Mouse (Mus musculus) heart, embryonic 16.5 days (tissue): ENCODE measurements around the gene Akt3. TPM values are rescaled to one million over a fixed set of nuclear protein-coding genes. Genes with fewer than 3 reads are reported as not detected.

ENCODE experiments used
- ATAC-seq: fragments of 200-750 bp; cut with Nextera tagmentation; replicated peaks from 2 replicates; pipeline ENCODE4 v1.8.0; 2017; ENCODE audit warnings: moderate number of reproducible peaks; ENCODE audit not compliant: insufficient read depth, low FRiP score; ENCODE audit errors: extremely low read depth
- H3K27ac ChIP-seq: fragments of 300-500 bp; sonication (generic); 2 replicates; pipeline ENCODE4 v1.5.1; 2014; ENCODE audit warnings: mild to moderate bottlenecking, low read length, control low read depth, moderate library complexity
- H3K27me3 ChIP-seq: fragments of 300-500 bp; sonication (generic); 2 replicates; pipeline ENCODE4 v1.6.1; 2014; ENCODE audit warnings: low read length, mixed read lengths; ENCODE audit not compliant: control insufficient read depth, insufficient read depth
- H3K36me3 ChIP-seq: fragments of 300-500 bp; sonication (generic); 2 replicates; pipeline ENCODE4 v1.6.1; 2014; ENCODE audit not compliant: control insufficient read depth, insufficient read depth
- H3K4me1 ChIP-seq: fragments of 300-500 bp; sonication (generic); 2 replicates; pipeline ENCODE4 v1.6.1; 2014; ENCODE audit warnings: low read length, mixed read lengths; ENCODE audit not compliant: control insufficient read depth, insufficient read depth
- H3K4me2 ChIP-seq: fragments of 300-500 bp; sonication (generic); 2 replicates; pipeline ENCODE4 v1.6.1; 2014; ENCODE audit warnings: low read depth, mild to moderate bottlenecking, control low read depth, low read length
- H3K4me3 ChIP-seq: fragments of 300-500 bp; sonication (generic); 2 replicates; pipeline ENCODE4 v1.5.1; 2014; ENCODE audit warnings: mild to moderate bottlenecking, control low read depth, low read length
- H3K9ac ChIP-seq: fragments of 300-500 bp; sonication (generic); 2 replicates; pipeline ENCODE4 v1.6.1; 2014; ENCODE audit warnings: low read length, control low read depth
- H3K9me3 ChIP-seq: fragments of 300-500 bp; sonication (generic); replicated peaks from 2 replicates; pipeline ENCODE4 v1.6.1; 2016; ENCODE audit warnings: low read length; ENCODE audit not compliant: control insufficient read depth
- WGBS: fragments of 180-500 bp; shearing (Covaris S2); extraction: QIAGEN DNeasy Blood & Tissue Kit; methylation state at CpG from one replicate; pipeline ENCODE4 v1.1.7; 2014; 5-methylcytosine and 5-hydroxymethylcytosine counted together
- polyA plus RNA-seq: library from polyadenylated mRNA; unstranded; fragments of >200 nt; fragmentation: Nextera tagmentation; extraction: Ambion mirVana; gene quantifications from 2 replicates; pipeline ENCODE4 v1.2.1, GENCODE M21; 2015

The Akt3 gene
- polyA plus RNA-seq, 1 experiment from 2014 or later = 3.6 TPM

- no peaks in the 10 kb centered on the region for H3K9me3 ChIP-seq
- no peak overlapping the region for H3K9ac ChIP-seq
- no peaks in the 10 kb centered on the region for H3K36me3 ChIP-seq
- peaks cover 4% of the 10 kb centered on the region for H3K4me1 ChIP-seq
- H3K27ac ChIP-seq = no peak overlapping the region
- no peak for ATAC-seq
- 79% methylated on average over 2 of the region's 2 CpGs for WGBS
- no peaks in the 10 kb centered on the region for H3K27me3 ChIP-seq
- H3K4me2 ChIP-seq = no peak overlapping the region
- H3K4me3 ChIP-seq = no peak overlapping the region
Observed at GRCm38 (mm10) chr1:177054891-177055290, 203.1 kb downstream of the Akt3 start.

DNA sequence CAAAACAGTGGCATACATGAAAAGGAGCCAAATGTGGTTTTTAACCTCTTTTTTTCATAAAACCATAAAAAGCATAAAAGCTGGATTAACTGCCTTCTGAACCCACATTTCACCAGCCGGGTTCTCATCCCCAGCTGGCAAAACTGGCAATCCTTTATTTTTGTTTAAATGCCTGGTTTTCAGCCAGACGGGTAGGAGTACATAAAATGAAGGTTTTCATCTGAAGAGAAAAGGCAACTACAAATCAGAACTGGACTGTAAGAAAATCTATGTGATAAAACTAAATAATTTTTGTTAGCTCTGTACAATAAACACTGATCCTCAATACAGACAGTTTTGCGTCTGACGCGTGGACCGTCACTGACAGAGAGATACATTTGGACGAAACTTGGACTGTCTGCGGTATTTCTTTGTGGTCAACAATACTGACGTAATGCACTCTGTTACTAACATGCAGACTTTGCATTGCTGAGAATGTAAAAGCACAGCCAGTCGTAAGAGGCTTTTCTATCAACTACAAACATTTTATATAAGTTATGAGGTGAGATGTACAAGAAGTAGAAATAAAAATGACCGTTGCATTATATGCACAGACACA lies 206.5 kb downstream of the Akt3 start:
- no peak for ATAC-seq
- Histone ChIP-seq H3K9me3 (no peaks in the 10 kb centered on the region), H3K36me3 (no peaks in the 10 kb centered on the region), H3K4me3 (no peak overlapping the region), H3K9ac (no peak overlapping the region), H3K4me1 (no peaks in the 10 kb centered on the region), H3K27ac (no peak overlapping the region), H3K4me2 (no peak overlapping the region), H3K27me3 (no peaks in the 10 kb centered on the region)
- WGBS = 87% methylated on average over 11 of the region's 11 CpGs

- Histone ChIP-seq H3K4me2 (no peak overlapping the region), H3K4me3 (no peak overlapping the region), H3K4me1 (no peaks in the 10 kb centered on the region), H3K9me3 (no peaks in the 10 kb centered on the region), H3K27me3 (no peaks in the 10 kb centered on the region), H3K27ac (no peak overlapping the region), H3K9ac (no peak overlapping the region), H3K36me3 (no peaks in the 10 kb centered on the region)
- 75% methylated on average over 2 of the region's 2 CpGs for WGBS
- ATAC-seq = no peak
Observed at GRCm38 (mm10) chr1:177048773-177049172, 209.2 kb downstream of the Akt3 start.

GRCm38 (mm10) chr1:177046963-177047362 lies 211.0 kb downstream of the Akt3 start:
- Histone ChIP-seq H3K4me2 (no peak overlapping the region), H3K9me3 (no peaks in the 10 kb centered on the region), H3K27me3 (no peaks in the 10 kb centered on the region), H3K36me3 (no peaks in the 10 kb centered on the region), H3K4me1 (no peaks in the 10 kb centered on the region), H3K4me3 (no peak overlapping the region), H3K9ac (no peak overlapping the region), H3K27ac (no peak overlapping the region)
- no peak for ATAC-seq
- WGBS = 69% methylated on average over 2 of the region's 2 CpGs

- Histone ChIP-seq H3K9ac (no peak overlapping the region), H3K27me3 (no peaks in the 10 kb centered on the region), H3K36me3 (no peaks in the 10 kb centered on the region), H3K4me1 (no peaks in the 10 kb centered on the region), H3K4me2 (no peak overlapping the region), H3K9me3 (no peaks in the 10 kb centered on the region), H3K4me3 (no peak overlapping the region), H3K27ac (no peak overlapping the region)
- ATAC-seq = no peak
Observed at GRCm38 (mm10) chr1:177045885-177046284, 212.1 kb downstream of the Akt3 start.

GRCm38 (mm10) chr1:177040058-177040457 lies 217.9 kb downstream of the Akt3 start:
- H3K27me3 ChIP-seq = no peaks in the 10 kb centered on the region
- H3K4me3 ChIP-seq = no peak overlapping the region
- no peak overlapping the region for H3K4me2 ChIP-seq
- no peaks in the 10 kb centered on the region for H3K4me1 ChIP-seq
- H3K9ac ChIP-seq = no peak overlapping the region
- no peaks in the 10 kb centered on the region for H3K36me3 ChIP-seq
- ATAC-seq = no peak
- WGBS = 71% methylated on average over 4 of the region's 4 CpGs
- no peak overlapping the region for H3K27ac ChIP-seq
- no peaks in the 10 kb centered on the region for H3K9me3 ChIP-seq

DNA sequence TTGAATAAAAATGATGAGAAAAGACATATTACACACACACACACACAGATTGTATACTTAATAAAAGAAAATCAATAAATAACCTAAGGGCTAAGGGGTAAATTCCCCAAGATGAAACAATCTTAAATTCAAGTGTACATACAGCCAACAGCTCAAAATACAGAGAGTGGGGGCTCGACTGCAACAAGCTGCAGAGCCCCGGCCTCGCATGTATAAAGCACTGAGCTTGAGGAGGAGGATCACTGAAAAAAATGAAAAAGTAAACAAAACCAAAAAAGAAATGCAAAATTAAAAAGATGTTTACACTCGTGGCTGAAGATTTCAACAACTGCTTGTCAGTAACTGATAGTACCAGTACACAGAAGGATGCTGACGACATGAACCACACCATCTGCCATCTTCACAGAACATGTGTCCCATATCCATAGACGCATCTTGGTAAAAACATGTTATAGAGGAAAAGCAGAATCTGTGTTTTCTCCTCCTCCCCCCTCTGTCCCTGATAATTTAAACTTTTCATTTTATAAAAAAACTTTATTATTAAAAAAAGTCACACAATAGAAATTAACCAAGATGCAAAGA lies 218.8 kb downstream of the Akt3 start:
- no peak overlapping the region for H3K27ac ChIP-seq
- no peaks in the 10 kb centered on the region for H3K36me3 ChIP-seq
- H3K27me3 ChIP-seq = no peaks in the 10 kb centered on the region
- H3K4me2 ChIP-seq = no peak overlapping the region
- no peak overlapping the region for H3K9ac ChIP-seq
- no peaks in the 10 kb centered on the region for H3K9me3 ChIP-seq
- ATAC-seq = no peak
- H3K4me1 ChIP-seq = no peaks in the 10 kb centered on the region
- no peak overlapping the region for H3K4me3 ChIP-seq
- 65% methylated on average over 6 of the region's 6 CpGs for WGBS

GRCm38 (mm10) chr1:177038383-177038782 lies 219.6 kb downstream of the Akt3 start:
- no peak overlapping the region for H3K27ac ChIP-seq
- no peak for ATAC-seq
- 60% methylated on average over 2 of the region's 2 CpGs for WGBS
- no peak overlapping the region for H3K4me3 ChIP-seq
- H3K27me3 ChIP-seq = no peaks in the 10 kb centered on the region
- no peaks in the 10 kb centered on the region for H3K36me3 ChIP-seq
- no peak overlapping the region for H3K4me2 ChIP-seq
- no peaks in the 10 kb centered on the region for H3K9me3 ChIP-seq
- H3K9ac ChIP-seq = no peak overlapping the region
- no peaks in the 10 kb centered on the region for H3K4me1 ChIP-seq

DNA sequence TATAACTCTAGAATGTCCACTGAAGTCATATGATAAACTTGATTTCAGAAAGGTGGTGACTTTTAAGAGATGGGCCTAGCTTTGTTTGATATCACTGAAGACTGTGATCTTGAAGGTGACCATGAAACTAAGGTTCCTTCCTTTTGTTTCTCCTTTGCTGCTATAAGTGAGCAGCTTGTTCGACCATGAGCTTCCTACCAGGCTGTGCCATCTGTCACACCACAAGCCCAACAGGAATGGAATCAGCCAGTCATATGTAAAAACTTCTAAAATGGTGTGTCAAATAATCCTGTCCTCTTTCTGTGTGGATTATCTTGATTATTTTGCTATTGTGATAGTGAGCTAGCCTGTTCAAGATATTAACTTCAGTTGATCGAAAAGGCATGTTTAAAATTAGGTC lies 222.5 kb downstream of the Akt3 start:
- Histone ChIP-seq H3K9me3 (no peaks in the 10 kb centered on the region), H3K4me2 (no peak overlapping the region), H3K36me3 (no peaks in the 10 kb centered on the region), H3K4me3 (no peak overlapping the region), H3K9ac (no peak overlapping the region), H3K27ac (no peak overlapping the region), H3K27me3 (no peaks in the 10 kb centered on the region), H3K4me1 (peaks cover 2% of the 10 kb centered on the region; the same call in 1 of the 2 replicates)
- 86% methylated on average over 2 of the region's 2 CpGs for WGBS
- no peak for ATAC-seq
